Mouse (Mus musculus) adrenal gland, postnatal 4 days (tissue): Measurements from ENCODE around the gene Csf2ra. TPM values are rescaled to one million over a fixed set of nuclear protein-coding genes. Genes with fewer than 3 reads are reported as not detected.
A peak's percentile ranks its signal among the peaks of the same experiment; 100 is the strongest.
"Not testable (repeated sequence)": the region's sequence is repeated elsewhere in the genome, so short reads cannot be mapped to it uniquely, and the experiment has no call there.

Experiments used
- DNase-seq, 2 experiments: peaks; one replicate each; pipeline ENCODE4 v3.0.0; 2021 to 2022; ENCODE audit warnings: low spot score in 2 of 2, mixed read lengths in 2 of 2
- long read RNA-seq, 2 experiments: library from polyadenylated mRNA; stranded (forward); transcript quantifications; one replicate each; pipeline ENCODE4 v2.0.0; 2021
- total RNA-seq, 2 experiments: library from RNA; stranded (reverse); gene quantifications; 2 replicates each; pipeline ENCODE4 v1.2.3; 2021

Csf2ra gene
- total RNA-seq = 10 to 100 TPM; 29.0 to 37.2 TPM
- long read RNA-seq, experiment 1, transcript Csf2ra-201 (12 exons, 1,849 nt) = major isoform, 5 of 47 reads
- long read RNA-seq, experiment 1, partial matches to known transcripts = 23 of 47 reads
- long read RNA-seq, experiment 1, other reads (novel, unspliced or antisense) = 18 of 47 reads
- long read RNA-seq, experiment 2, transcript Csf2ra-202 (5 exons, 2,277 nt) = major isoform, 7 of 61 reads
- long read RNA-seq, experiment 2, partial matches to known transcripts = 24 of 61 reads
- long read RNA-seq, experiment 2, other reads (novel, unspliced or antisense) = 27 of 61 reads

- DNase-seq = no peak
Measured at GRCm38 (mm10) chr19:61227941-61228701, at the start of gene Csf2ra. Csf2ra (minus strand) TSS chr19:61228429.

GRCm38 (mm10) chr19:61275446-61275845 is 47.2 kb upstream of the Csf2ra start:
- no peak for DNase-seq

- not testable (repeated sequence) for DNase-seq
Measured at GRCm38 (mm10) chr19:61269141-61269540, 40.9 kb upstream of the Csf2ra start.

- DNase-seq = no peak
Measured at GRCm38 (mm10) chr19:61267141-61267540, 38.9 kb upstream of the Csf2ra start.

- DNase-seq = no peak
Measured at GRCm38 (mm10) chr19:61266651-61267050, 38.4 kb upstream of the Csf2ra start.

- DNase-seq = no peak
Measured at GRCm38 (mm10) chr19:61266246-61266615, 38.0 kb upstream of the Csf2ra start.

- peak; percentile 35 to 80 for DNase-seq
Measured at GRCm38 (mm10) chr19:61265349-61266245, 37.4 kb upstream of the Csf2ra start.

- DNase-seq = no peak
Measured at GRCm38 (mm10) chr19:61264933-61265332, 36.7 kb upstream of the Csf2ra start.

- DNase-seq = no peak
Measured at GRCm38 (mm10) chr19:61264227-61264626, 36.0 kb upstream of the Csf2ra start.

GRCm38 (mm10) chr19:61261241-61261640 is 33.0 kb upstream of the Csf2ra start:
- no peak for DNase-seq

GRCm38 (mm10) chr19:61257733-61258132 is 29.5 kb upstream of the Csf2ra start:
- no peak for DNase-seq

- no peak for DNase-seq
Measured at GRCm38 (mm10) chr19:61256166-61256887, 28.1 kb upstream of the Csf2ra start.

GRCm38 (mm10) chr19:61247334-61247733 is 19.1 kb upstream of the Csf2ra start:
- not testable (repeated sequence) for DNase-seq

- no peak for DNase-seq
Measured at GRCm38 (mm10) chr19:61244721-61245436, 16.6 kb upstream of the Csf2ra start.

GRCm38 (mm10) chr19:61237967-61238366 is 9.7 kb upstream of the Csf2ra start:
- no peak for DNase-seq

- no peak for DNase-seq
Measured at GRCm38 (mm10) chr19:61234532-61234931, 6.3 kb upstream of the Csf2ra start.

GRCm38 (mm10) chr19:61226928-61227854 is 1.0 kb downstream of the Csf2ra start:
- DNase-seq = peak; percentile 81 to 86

- DNase-seq = peak; percentile 64 to 71
Measured at GRCm38 (mm10) chr19:61226401-61226927, 1.8 kb downstream of the Csf2ra start.
